Mouse (Mus musculus): ENCODE measurements at regions not wholly inside any gene's neighbourhood (a gene's known extent, or its start where the extent isn't known, plus 50 kb on each side); places are given as distances from the start of the nearest gene placed in this dataset.

- DNase-seq (ENCODE audit: low spot score in 2 of 2): no peak
Observed at GRCm38 (mm10) chr14:78438064-78438677, 98.4 kb downstream of the Akap11 start.

DNA sequence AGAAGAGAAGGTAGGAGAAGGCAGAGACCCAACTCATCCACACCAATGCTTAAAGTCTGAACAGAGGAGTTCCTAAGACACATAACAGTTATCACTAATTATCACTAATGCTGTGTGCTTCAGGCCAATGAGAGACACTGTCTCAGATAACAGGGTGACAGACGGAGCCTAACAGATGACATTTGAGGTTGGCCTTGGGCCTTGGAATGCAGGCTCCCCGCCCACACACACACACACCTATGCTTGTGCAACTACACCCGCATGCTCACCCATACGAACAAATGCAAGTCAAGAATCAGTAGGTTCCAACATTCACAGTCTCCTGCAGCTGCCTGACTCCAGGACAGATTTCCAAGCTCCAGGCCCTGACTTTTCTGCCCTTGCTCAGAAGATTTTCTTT is 100.0 kb downstream of the Akap11 start:
- no peak for DNase-seq (ENCODE audit: low spot score in 2 of 2)

DNA sequence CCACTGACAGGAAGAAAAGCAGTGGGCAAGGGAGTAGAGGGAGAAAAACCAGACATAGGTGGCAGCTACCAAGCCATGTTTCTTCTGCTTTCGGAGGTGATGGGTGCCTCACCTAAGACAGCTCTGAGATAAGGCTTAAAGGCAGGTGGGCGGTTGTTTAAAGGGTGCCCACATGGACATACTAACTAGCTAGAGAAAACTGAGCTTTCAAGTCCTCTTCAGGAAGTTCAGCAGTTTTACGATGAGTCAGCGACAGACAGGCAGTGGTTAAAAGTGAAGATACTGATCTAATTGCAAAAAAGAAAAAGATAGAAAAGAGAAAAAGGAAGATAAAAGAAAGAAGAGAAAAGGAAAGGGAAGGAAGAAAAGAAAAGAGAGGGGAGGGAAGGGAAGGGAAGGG is 100.6 kb downstream of the Akap11 start:
- no peak for DNase-seq (ENCODE audit: low spot score in 2 of 2)

DNA sequence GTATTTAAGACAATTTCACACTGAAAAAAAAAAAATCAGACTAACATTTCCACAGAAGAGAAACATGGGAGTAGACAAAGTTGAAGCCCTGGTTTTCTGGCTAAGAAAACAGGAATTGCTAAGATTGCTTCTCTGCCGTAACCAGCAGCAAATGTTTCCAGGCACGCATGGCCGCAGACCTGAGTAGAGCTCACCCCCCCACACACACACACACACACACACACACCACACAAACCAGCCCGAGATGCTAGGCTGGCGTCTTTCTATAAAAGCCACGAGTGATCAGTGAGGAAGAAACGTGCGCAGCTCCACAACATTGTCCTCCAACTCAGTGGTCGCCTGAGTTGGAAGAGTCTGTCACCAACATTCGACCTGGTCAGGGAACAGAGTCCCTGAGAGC is 101.0 kb downstream of the Akap11 start:
- DNase-seq (ENCODE audit: low spot score in 2 of 2): no peak

GRCm38 (mm10) chr14:78434753-78435152 is 101.9 kb downstream of the Akap11 start:
- no peak for DNase-seq (ENCODE audit: low spot score in 2 of 2)

DNA sequence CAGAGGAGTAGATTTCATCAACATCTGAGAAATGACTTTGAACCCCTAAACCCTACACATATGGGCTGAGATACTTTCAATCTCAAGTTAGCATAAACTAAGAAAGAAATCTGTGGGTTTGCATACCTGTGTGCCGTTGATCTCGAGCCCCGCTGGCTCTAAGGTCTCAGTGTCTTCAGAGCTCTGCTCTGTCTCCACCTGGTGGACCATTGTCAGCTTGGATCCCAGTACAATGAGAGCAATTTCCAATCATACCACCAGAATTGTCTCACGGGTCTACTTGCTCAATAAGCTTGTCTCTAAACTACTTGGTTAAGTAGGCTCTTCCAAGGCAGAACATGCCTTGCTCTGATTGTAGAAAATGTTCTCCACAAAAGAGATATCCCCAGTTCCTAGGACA is 102.5 kb downstream of the Akap11 start:
- DNase-seq (ENCODE audit: low spot score in 2 of 2): no peak

- no peak for DNase-seq (ENCODE audit: low spot score in 2 of 2)
Observed at GRCm38 (mm10) chr14:78432471-78432870, 104.1 kb downstream of the Akap11 start.

- DNase-seq (ENCODE audit: low spot score in 2 of 2): no peak
Observed at GRCm38 (mm10) chr14:78431931-78432330, 104.7 kb downstream of the Akap11 start.

GRCm38 (mm10) chr14:78431406-78431805 is 105.2 kb downstream of the Akap11 start:
- no peak for DNase-seq (ENCODE audit: low spot score in 2 of 2)

DNA sequence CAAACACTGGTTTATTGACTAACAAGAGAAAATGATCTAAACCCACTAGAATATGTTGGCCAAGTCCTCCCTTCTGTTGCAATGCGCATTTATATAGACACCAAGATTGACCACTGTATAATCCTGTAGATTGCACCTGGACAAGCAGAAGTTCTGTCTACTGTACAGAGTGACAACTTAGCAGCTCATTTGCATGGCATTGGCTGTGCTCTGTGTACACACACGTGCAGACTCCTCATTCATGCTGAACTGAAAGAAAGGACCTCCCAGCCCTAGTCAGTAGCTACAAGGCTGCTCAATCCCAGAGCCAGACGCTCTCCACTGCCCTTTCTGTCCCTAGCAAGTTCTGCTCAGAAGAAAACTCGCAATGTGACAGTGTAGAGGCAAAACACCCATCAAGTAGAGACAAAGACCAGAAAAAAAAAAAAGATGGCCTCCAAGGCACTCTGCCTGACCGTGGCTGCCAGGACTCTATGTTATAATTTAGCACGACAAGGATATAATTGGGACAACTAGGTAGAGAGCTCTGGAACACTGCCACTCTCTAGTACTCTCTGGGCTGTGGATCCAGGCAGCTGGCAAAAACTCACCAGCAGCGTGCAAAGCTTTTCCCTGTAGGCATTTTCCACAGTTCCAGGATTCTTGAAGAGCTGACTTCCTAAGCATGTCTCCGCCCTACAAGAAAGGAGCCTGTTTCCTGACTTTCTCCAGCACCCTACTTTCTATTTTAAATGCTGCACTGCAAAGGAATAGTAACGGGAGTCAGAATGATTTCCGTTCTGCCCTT is 108.2 kb downstream of the Akap11 start:
- DNase-seq (ENCODE audit: low spot score in 2 of 2): no peak

DNA sequence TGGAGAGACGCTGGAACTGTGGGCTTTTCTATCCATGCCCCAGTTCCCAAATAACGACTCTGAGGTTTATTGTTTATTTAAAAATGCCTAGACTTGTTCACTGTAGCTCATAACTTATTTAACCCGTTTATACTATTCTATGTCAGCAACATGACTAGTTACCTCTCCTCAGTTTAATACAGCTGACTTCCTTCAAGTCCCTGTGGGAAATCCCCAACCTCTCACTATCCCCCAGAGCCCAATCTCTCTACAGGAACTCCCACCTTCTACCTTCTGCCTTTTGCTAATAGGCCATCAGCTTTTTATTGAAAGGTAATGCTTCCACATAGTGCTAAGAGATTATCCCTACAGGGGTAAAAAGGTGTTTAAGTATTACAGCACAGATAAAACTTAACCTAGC is 109.5 kb downstream of the Akap11 start:
- no peak for DNase-seq (ENCODE audit: low spot score in 2 of 2)

GRCm38 (mm10) chr14:78422601-78423000 is 114.0 kb downstream of the Akap11 start:
- no peak for DNase-seq (ENCODE audit: low spot score in 2 of 2)

DNA sequence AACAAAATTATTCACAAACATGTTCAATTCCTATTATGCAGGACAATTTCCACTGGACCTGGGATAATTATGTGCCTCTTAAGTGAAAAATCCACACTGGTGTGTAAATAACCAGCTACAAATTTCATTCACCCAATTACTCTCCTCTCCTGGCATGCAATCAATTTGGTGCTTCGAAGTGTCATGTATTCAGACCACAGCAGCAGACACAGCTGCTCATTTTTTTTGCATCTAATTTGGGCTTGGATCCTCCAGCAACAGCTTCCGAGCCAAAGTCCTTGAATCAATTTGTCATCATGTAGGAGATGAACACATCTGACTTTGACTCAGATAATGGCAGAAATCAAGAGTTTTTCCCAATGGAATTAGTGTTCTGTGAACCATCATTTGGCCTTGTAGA is 113.1 kb upstream of the Tnfsf11 start:
- DNase-seq (ENCODE audit: low spot score in 2 of 2): no peak

- no peak for DNase-seq (ENCODE audit: low spot score in 2 of 2)
Observed at GRCm38 (mm10) chr14:78420176-78420575, 112.3 kb upstream of the Tnfsf11 start.

- DNase-seq (ENCODE audit: low spot score in 2 of 2): no peak
Observed at GRCm38 (mm10) chr14:78405568-78405967, 97.7 kb upstream of the Tnfsf11 start.

GRCm38 (mm10) chr14:78397914-78398313 is 90.1 kb upstream of the Tnfsf11 start:
- DNase-seq (ENCODE audit: low spot score in 2 of 2): no peak

DNA sequence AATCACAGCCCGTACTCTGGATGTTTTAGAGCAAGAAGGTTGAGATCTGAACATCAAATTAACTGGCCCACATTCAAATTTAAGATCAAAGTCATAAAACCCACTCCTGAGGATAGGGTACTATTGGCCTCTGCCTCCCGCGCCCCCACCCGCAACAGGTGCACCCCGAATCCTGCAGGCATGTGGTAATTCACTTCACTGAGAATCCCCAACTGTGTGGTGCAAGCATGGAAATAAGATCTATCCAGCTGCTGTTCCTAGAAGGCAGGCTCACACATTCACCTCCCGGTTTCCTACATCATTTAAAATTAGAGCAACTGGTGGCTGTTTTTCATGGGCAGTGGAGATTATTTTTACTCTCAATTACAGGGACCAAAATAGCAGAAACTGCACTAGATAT is 87.8 kb upstream of the Tnfsf11 start:
- no peak for DNase-seq (ENCODE audit: low spot score in 2 of 2)

- no peak for DNase-seq (ENCODE audit: low spot score in 2 of 2)
Observed at GRCm38 (mm10) chr14:78387011-78387410, 79.2 kb upstream of the Tnfsf11 start.

DNA sequence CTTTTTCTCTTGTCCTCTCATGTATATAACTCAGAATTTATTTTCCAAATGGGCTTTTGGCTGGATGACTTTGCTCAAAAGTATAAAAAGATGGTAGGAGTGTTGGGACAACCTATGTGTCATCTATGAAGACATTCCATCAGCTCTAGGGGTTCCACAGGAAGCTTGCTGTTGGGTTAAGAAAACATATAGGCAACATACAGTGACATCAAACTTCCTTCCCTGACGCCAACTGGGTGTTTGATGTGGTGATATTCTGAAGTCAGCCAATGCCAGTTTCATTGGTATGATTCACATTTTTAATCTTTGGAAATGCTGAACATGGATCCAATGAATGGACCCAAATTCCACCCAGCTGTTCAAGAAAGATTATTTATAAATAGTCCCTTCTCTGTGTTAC is 76.5 kb upstream of the Tnfsf11 start:
- no peak for DNase-seq (ENCODE audit: low spot score in 2 of 2)

DNA sequence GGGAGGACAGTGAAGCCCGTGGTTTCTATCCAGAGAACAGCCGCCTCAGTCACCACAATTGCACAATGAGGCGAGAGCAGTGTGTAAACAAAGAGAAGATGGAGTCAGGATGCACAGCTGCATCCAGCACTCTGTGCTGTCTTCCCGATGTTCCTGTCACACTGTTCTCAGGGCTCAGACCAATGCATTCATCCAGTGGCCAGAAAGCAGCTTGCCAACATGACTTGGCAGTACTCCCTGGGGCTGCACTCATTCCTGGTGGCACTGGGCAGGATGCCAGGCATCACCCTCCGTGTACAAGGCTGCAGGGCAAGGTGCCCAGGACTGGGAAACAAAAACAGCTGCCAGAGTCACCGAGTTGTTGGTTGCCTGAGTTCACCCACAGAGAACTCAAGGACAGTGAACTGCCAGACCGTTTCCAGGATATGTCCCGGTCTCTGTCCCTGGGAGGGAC is 75.4 kb upstream of the Tnfsf11 start:
- peak; percentile 84 to 88 for DNase-seq (ENCODE audit: low spot score in 2 of 2)

- DNase-seq (ENCODE audit: low spot score in 2 of 2): no peak
Observed at GRCm38 (mm10) chr14:78380011-78380410, 72.2 kb upstream of the Tnfsf11 start.

GRCm38 (mm10) chr14:78376591-78376990 is 68.7 kb upstream of the Tnfsf11 start:
- no peak for DNase-seq (ENCODE audit: low spot score in 2 of 2)

- DNase-seq (ENCODE audit: low spot score in 2 of 2): no peak
Observed at GRCm38 (mm10) chr14:78375746-78376495, 68.1 kb upstream of the Tnfsf11 start.

All from frontal cortex, postnatal 14 days (tissue).